Mouse (Mus musculus): Measurements from ENCODE around the gene Rad23a. TPM values are rescaled to one million over a fixed set of nuclear protein-coding genes. Genes with fewer than 3 reads are reported as not detected.
"Not testable (repeated sequence)": the region's sequence is repeated elsewhere in the genome, so short reads cannot be mapped to it uniquely, and the experiment has no call there.

Gene Rad23a
- polyA plus RNA-seq, 1 experiment from 2014 or later: 70.6 TPM

GRCm38 (mm10) chr8:84832759-84833742 is 7.4 kb downstream of the Rad23a start:
- no peaks in the 10 kb centered on the region for H3K9me3 ChIP-seq (ENCODE audit: control insufficient read depth, low read length)
- 46% methylated on average over 10 of the region's 10 CpGs for WGBS
- H3K4me1 ChIP-seq (replicated peaks; ENCODE audit: control insufficient read depth, insufficient read depth): no peaks in the 10 kb centered on the region
- no peaks in the 10 kb centered on the region for H3K27me3 ChIP-seq (ENCODE audit: control insufficient read depth, insufficient read depth, low read length)
- TF ChIP-seq CTCF (IDR thresholded peaks at IDR 0.05; ENCODE audit: low read depth) (peak; percentile 51), EP300 (optimal IDR thresholded peaks at IDR 0.05) (no peak)
- H3K4me3 ChIP-seq (ENCODE audit: low read depth, low read length): peak overlapping the region; percentile 99
- H3K9ac ChIP-seq (ENCODE audit: low read length): peak overlapping the region; percentile 96
- DNase-seq (ENCODE audit: low spot score) (peak; percentile 13), ATAC-seq (ENCODE audit: low FRiP score, low TSS enrichment) (no peak)
- peak overlapping the region; percentile 81 for H3K4me2 ChIP-seq (replicated peaks; ENCODE audit: low read depth)
- peaks cover 22% of the 10 kb centered on the region for H3K36me3 ChIP-seq (ENCODE audit: control insufficient read depth, insufficient read depth, low read length)
- H3K27ac ChIP-seq (replicated peaks): no peak overlapping the region; the same call in 1 of the 2 replicates

DNA sequence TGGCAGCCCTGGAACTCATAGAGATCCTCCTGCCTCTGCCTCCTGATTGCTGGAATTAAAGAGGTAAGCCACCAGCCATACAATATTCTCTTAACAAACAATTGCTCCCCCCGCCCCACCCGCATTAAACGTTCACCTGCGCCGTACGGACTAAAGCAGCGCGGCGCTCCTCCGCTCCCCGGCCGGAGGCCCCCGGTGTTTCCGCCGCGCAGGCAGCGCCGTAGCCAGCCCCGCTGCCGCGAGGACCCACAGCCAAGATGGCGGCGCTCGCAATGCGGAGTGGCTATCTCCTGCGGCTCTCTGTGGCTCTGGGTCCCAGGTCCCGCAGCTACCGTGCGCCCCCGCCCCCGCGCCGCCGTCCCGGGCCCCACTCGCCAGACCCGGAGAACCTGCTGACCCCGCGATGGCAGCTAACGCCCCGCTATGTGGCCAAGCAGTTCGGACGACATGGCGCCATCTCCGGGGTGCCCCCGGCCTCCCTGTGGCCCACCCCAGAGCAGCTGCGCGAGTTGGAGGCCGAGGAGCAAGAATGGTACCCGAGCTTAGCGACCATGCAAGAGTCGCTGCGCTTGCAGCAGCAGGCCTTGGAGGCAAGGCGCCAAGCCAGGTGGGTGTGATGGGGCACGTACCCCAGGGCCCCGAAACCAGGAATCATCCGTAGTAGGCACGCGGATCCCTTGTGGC is 8.3 kb downstream of the Rad23a start:
- under 1% methylated on average over 58 of the region's 59 CpGs for WGBS
- TF ChIP-seq EP300 (optimal IDR thresholded peaks at IDR 0.05) (no peak), CTCF (IDR thresholded peaks at IDR 0.05; ENCODE audit: low read depth) (no peak)

DNA sequence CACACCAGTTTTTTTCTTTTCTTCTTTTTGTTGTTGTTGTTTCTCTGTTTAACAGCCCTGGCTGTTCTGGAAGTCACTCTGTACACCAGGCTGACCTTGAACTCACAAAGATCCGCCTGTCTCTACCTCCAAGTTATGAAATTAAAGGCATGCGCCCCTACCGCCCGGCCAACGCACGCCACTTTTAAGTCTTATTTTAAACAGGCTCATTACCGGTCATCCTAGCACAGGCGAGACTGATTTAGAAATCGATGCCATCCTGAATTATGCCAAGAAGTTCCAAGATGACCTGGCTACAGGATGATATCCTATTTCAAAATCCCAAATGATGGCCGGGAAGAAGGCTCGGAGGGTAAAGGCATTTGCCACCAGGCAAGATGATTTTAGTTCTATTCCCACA is 9.0 kb downstream of the Rad23a start, which contains the start of gene Gadd45gip1:
Gene Gadd45gip1, plus strand, starts transcription at position 33 of the 400 bp plus-strand sequence.
- no peak for TF ChIP-seq EP300 (optimal IDR thresholded peaks at IDR 0.05)
- TF ChIP-seq CTCF (IDR thresholded peaks at IDR 0.05; ENCODE audit: low read depth): peak; percentile 29; the same call in 1 of the 2 replicates
- Histone ChIP-seq H3K9me3 (ENCODE audit: control insufficient read depth, low read length) (no peaks in the 10 kb centered on the region), H3K27me3 (ENCODE audit: control insufficient read depth, insufficient read depth, low read length) (no peaks in the 10 kb centered on the region), H3K4me1 (replicated peaks; ENCODE audit: control insufficient read depth, insufficient read depth) (no peaks in the 10 kb centered on the region), H3K4me2 (replicated peaks; ENCODE audit: low read depth) (peak within 1 kb of the TSS; percentile 81), H3K9ac (ENCODE audit: low read length) (peak within 1 kb of the TSS; percentile 96), H3K36me3 (ENCODE audit: control insufficient read depth, insufficient read depth, low read length) (peaks cover 11% of the 10 kb centered on the region), H3K4me3 (ENCODE audit: low read depth, low read length) (peak within 1 kb of the TSS; percentile 99), H3K27ac (replicated peaks) (peak within 1 kb of the TSS; percentile 95)
- DNase-seq (ENCODE audit: low spot score) (no peak), ATAC-seq (ENCODE audit: low FRiP score, low TSS enrichment) (0 out of 2 replicates have a peak, but pooled peaks have one; percentile 19)
- 72% methylated on average over 11 of the region's 11 CpGs for WGBS

More for the DNA sequence above, 8.3 kb downstream of the Rad23a start:
- Histone ChIP-seq H3K27me3 (ENCODE audit: control insufficient read depth, insufficient read depth, low read length) (no peaks in the 10 kb centered on the region), H3K4me1 (replicated peaks; ENCODE audit: control insufficient read depth, insufficient read depth) (no peaks in the 10 kb centered on the region), H3K4me3 (ENCODE audit: low read depth, low read length) (peak overlapping the region; percentile 99), H3K9ac (ENCODE audit: low read length) (peak overlapping the region; percentile 96), H3K9me3 (ENCODE audit: control insufficient read depth, low read length) (no peaks in the 10 kb centered on the region), H3K36me3 (ENCODE audit: control insufficient read depth, insufficient read depth, low read length) (peaks cover 17% of the 10 kb centered on the region), H3K4me2 (replicated peaks; ENCODE audit: low read depth) (peak overlapping the region; percentile 81), H3K27ac (replicated peaks) (peak overlapping the region; percentile 95)
- ATAC-seq (ENCODE audit: low FRiP score, low TSS enrichment) (peak; percentile 73), DNase-seq (ENCODE audit: low spot score) (peak; percentile 85)

GRCm38 (mm10) chr8:84826518-84826917 is 13.9 kb downstream of the Rad23a start:
- not testable (repeated sequence) for H3K36me3 ChIP-seq (ENCODE audit: control insufficient read depth, insufficient read depth, low read length); ATAC-seq (ENCODE audit: low FRiP score, low TSS enrichment); H3K4me2 ChIP-seq (replicated peaks; ENCODE audit: low read depth); DNase-seq (ENCODE audit: low spot score); H3K4me1 ChIP-seq (replicated peaks; ENCODE audit: control insufficient read depth, insufficient read depth); H3K27me3 ChIP-seq (ENCODE audit: control insufficient read depth, insufficient read depth, low read length); H3K27ac ChIP-seq (replicated peaks); H3K9ac ChIP-seq (ENCODE audit: low read length); H3K9me3 ChIP-seq (ENCODE audit: control insufficient read depth, low read length); H3K4me3 ChIP-seq (ENCODE audit: low read depth, low read length)
- 90% methylated on average over 1 of the region's 2 CpGs for WGBS

DNA sequence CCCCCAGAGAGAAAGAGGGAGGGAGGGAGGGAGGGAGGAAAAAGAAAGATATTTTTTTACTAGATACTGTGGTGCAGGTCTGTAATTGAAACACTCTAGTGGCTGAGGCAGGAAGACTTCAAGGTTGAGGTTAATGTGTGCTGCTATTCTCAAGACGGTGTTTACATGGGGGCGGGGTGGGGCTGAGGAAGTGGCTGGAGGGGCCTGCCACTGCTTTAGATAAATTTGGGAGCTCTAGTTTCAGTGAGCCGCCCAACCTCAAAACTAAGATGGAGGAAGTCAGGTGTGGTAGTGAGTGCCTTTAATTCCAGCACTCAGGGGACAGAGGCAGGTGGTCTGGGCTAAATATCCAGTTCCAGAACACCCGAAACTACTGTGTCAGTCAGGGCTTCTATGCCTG is 14.8 kb downstream of the Rad23a start:
- no peaks in the 10 kb centered on the region for H3K27me3 ChIP-seq (ENCODE audit: control insufficient read depth, insufficient read depth, low read length)
- H3K9me3 ChIP-seq (ENCODE audit: control insufficient read depth, low read length): no peaks in the 10 kb centered on the region
- TF ChIP-seq EP300 (optimal IDR thresholded peaks at IDR 0.05): no peak
- TF ChIP-seq CTCF (IDR thresholded peaks at IDR 0.05; ENCODE audit: low read depth): no peak
- no peaks in the 10 kb centered on the region for H3K36me3 ChIP-seq (ENCODE audit: control insufficient read depth, insufficient read depth, low read length)
- H3K4me3 ChIP-seq (ENCODE audit: low read depth, low read length): no peak overlapping the region
- ATAC-seq (ENCODE audit: low FRiP score, low TSS enrichment) (no peak), DNase-seq (ENCODE audit: low spot score) (no peak)
- H3K4me1 ChIP-seq (replicated peaks; ENCODE audit: control insufficient read depth, insufficient read depth): no peaks in the 10 kb centered on the region
- 49% methylated on average over 4 of the region's 4 CpGs for WGBS
- no peak overlapping the region for H3K9ac ChIP-seq (ENCODE audit: low read length)
- H3K27ac ChIP-seq (replicated peaks): no peak overlapping the region
- no peak overlapping the region for H3K4me2 ChIP-seq (replicated peaks; ENCODE audit: low read depth)

Measured in stomach, postnatal 0 days (tissue).